ENCODE assay signal across 8 mouse cellular contexts in genomic region chr14:55853621-55854285, GRCm38 (mm10). TPM values are rescaled to one million over a fixed set of nuclear protein-coding genes. Genes with fewer than 3 reads are reported as not detected.
DNase-seq lines count a peak whose midpoint lies in the region; ATAC-seq and TF ChIP-seq lines count a peak whose summit lies in the region.

Gene Nynrin, plus strand, starts transcription at chr14:55854010.

- under 1% methylated on average over 25 of the region's 33 CpGs for WGBS in hindbrain, postnatal 0 days
- WGBS in liver, embryonic 16.5 days (ENCODE audit: insufficient replicate concordance): 3% methylated on average over 31 of the region's 33 CpGs
- 2% methylated on average over 32 of the region's 33 CpGs for WGBS in neural tube, embryonic 12.5 days

- peak within 1 kb of the TSS; percentile 87 for H3K27ac ChIP-seq in hindbrain, postnatal 0 days
- H3K27ac ChIP-seq in liver, embryonic 16.5 days (ENCODE audit: low read length): peak within 1 kb of the TSS; percentile 57
- peak within 1 kb of the TSS; percentile 66 for H3K27ac ChIP-seq in neural tube, embryonic 12.5 days

- H3K4me1 ChIP-seq in hindbrain, postnatal 0 days (ENCODE audit: insufficient read depth, low read length): peaks cover 35% of the 10 kb centered on the region
- H3K4me1 ChIP-seq in liver, embryonic 16.5 days (ENCODE audit: control insufficient read depth, low read depth, low read length): peaks cover 15% of the 10 kb centered on the region
- H3K4me1 ChIP-seq in neural tube, embryonic 12.5 days: peaks cover 39% of the 10 kb centered on the region

- peak; percentile 45 for DNase-seq in kidney, adult 18-20 months
- no peak for DNase-seq in kidney, adult 11 months
- DNase-seq in brain, embryonic 14.5 days (ENCODE audit: low read depth): peak; percentile 93
- peak; percentile 80 for DNase-seq in gastrocnemius, postnatal 14 days
- peak; percentile 75 for DNase-seq in hindbrain, postnatal 0 days (ENCODE audit: low spot score)
- peak; percentile 87 for DNase-seq in thymus, postnatal 4 days

- no peaks in the 10 kb centered on the region for H3K27me3 ChIP-seq in hindbrain, postnatal 0 days (ENCODE audit: insufficient read depth, low read length)
- H3K27me3 ChIP-seq in liver, embryonic 16.5 days (ENCODE audit: control insufficient read depth, insufficient read depth, low read depth, low read length): peaks cover 4% of the 10 kb centered on the region; the same call in 1 of the 2 replicates
- no peaks in the 10 kb centered on the region for H3K27me3 ChIP-seq in neural tube, embryonic 12.5 days (replicated peaks)

- peak; percentile 79 for ATAC-seq in hindbrain, postnatal 0 days
- ATAC-seq in liver, embryonic 16.5 days (ENCODE audit: low read depth): peak; percentile 79
- ATAC-seq in neural tube, embryonic 12.5 days (ENCODE audit: low FRiP score, low read depth): peak; percentile 80

- TF ChIP-seq POLR2A in brain, embryonic 14.5 days (IDR thresholded peaks at IDR 0.05; ENCODE audit: borderline replicate concordance, extremely low read depth, insufficient read depth, insufficient read length, poor library complexity, severe bottlenecking): peak; percentile 47; the same call in 1 of the 2 replicates

- intact Hi-C loops in gastrocnemius, postnatal 14 days (cut with DNase I; ENCODE audit: low total_unique reads): no loop called here

- H3K36me3 ChIP-seq in hindbrain, postnatal 0 days (ENCODE audit: insufficient read depth, low read length): no peaks in the 10 kb centered on the region
- no peaks in the 10 kb centered on the region for H3K36me3 ChIP-seq in liver, embryonic 16.5 days (ENCODE audit: control insufficient read depth, insufficient read depth)
- peaks cover 4% of the 10 kb centered on the region; the same call in 1 of the 2 replicates for H3K36me3 ChIP-seq in neural tube, embryonic 12.5 days

- H3K9ac ChIP-seq in hindbrain, postnatal 0 days (replicated peaks; ENCODE audit: low read length): peak within 1 kb of the TSS; percentile 66
- H3K9ac ChIP-seq in liver, embryonic 16.5 days (ENCODE audit: low read depth, low read length): peak within 1 kb of the TSS; percentile 52
- peak within 1 kb of the TSS; percentile 75 for H3K9ac ChIP-seq in neural tube, embryonic 12.5 days

- no peaks in the 10 kb centered on the region for H3K9me3 ChIP-seq in hindbrain, postnatal 0 days (ENCODE audit: low read length)
- no peaks in the 10 kb centered on the region for H3K9me3 ChIP-seq in liver, embryonic 16.5 days (replicated peaks; ENCODE audit: control insufficient read depth, low read length)
- no peaks in the 10 kb centered on the region for H3K9me3 ChIP-seq in neural tube, embryonic 12.5 days

- peak within 1 kb of the TSS; percentile 82 for H3K4me2 ChIP-seq in hindbrain, postnatal 0 days (ENCODE audit: low read depth, low read length)
- peak within 1 kb of the TSS; percentile 63 for H3K4me2 ChIP-seq in liver, embryonic 16.5 days (ENCODE audit: low read depth, low read length)
- H3K4me2 ChIP-seq in neural tube, embryonic 12.5 days (replicated peaks): peak within 1 kb of the TSS; percentile 87

- H3K4me3 ChIP-seq in hindbrain, postnatal 0 days (ENCODE audit: low read length): peak within 1 kb of the TSS; percentile 71
- peak within 1 kb of the TSS; percentile 61 for H3K4me3 ChIP-seq in liver, embryonic 16.5 days (ENCODE audit: low read depth, low read length)
- peak within 1 kb of the TSS; percentile 66 for H3K4me3 ChIP-seq in neural tube, embryonic 12.5 days

- no peak for TF ChIP-seq CTCF in brain, embryonic 14.5 days (IDR thresholded peaks at IDR 0.05; ENCODE audit: borderline replicate concordance, extremely low read depth, insufficient read depth, insufficient read length)
- no peak for TF ChIP-seq CTCF in hindbrain, postnatal 0 days (IDR thresholded peaks at IDR 0.05; ENCODE audit: low read depth)

RNA-seq across cellular contexts. Expression of gene Nynrin, which starts in this region (rescaled TPM):
- 14.1 and 24.1 TPM in 2 replicates for polyA plus RNA-seq in brain, embryonic 14.5 days (2012; rRNA removed)
- total RNA-seq in gastrocnemius, postnatal 14 days (2021): 1 to 10 TPM; 7.2 to 7.5 TPM
- 33.6 and 39.3 TPM in 2 replicates for total RNA-seq in hindbrain, postnatal 0 days (2014; rRNA removed)
- 5.1 and 6.4 TPM in 2 replicates for polyA plus RNA-seq in hindbrain, postnatal 0 days (2015; fragmentation: Nextera tagmentation; extraction: Ambion mirVana)
- polyA plus RNA-seq in liver, embryonic 16.5 days (2015; fragmentation: Nextera tagmentation; extraction: Ambion mirVana): 2.7 and 2.9 TPM in 2 replicates
- polyA plus RNA-seq in neural tube, embryonic 12.5 days (2016; fragmentation: Nextera tagmentation; extraction: Ambion mirVana): 19.7 and 21.5 TPM in 2 replicates
